Mouse (Mus musculus) ES-E14 (cell line): ENCODE measurements at regions not wholly inside any gene's neighbourhood (a gene's known extent, or its start where the extent isn't known, plus 50 kb on each side); places are given as distances from the start of the nearest gene placed in this dataset.

ENCODE experiments used
- CHD2 ChIP-seq: IDR thresholded peaks from 2 replicates; pipeline ENCODE4 v1.6.1; 2014; ENCODE audit warnings: mild to moderate bottlenecking, low read depth, low read length, inconsistent platforms
- HCFC1 ChIP-seq: IDR thresholded peaks from 2 replicates; pipeline ENCODE4 v1.6.1; 2012; ENCODE audit warnings: low read length, inconsistent platforms, borderline replicate concordance; ENCODE audit not compliant: insufficient read depth
- MAFK ChIP-seq: IDR thresholded peaks from 2 replicates; pipeline ENCODE4 v1.6.1; 2014; ENCODE audit warnings: mild to moderate bottlenecking, low read depth, low read length, inconsistent platforms; ENCODE audit not compliant: insufficient read depth
- ZC3H11A ChIP-seq: IDR thresholded peaks from 2 replicates; pipeline ENCODE4 v1.6.1; 2012; ENCODE audit warnings: low read depth, mild to moderate bottlenecking, inconsistent platforms, low read length, borderline replicate concordance

DNA sequence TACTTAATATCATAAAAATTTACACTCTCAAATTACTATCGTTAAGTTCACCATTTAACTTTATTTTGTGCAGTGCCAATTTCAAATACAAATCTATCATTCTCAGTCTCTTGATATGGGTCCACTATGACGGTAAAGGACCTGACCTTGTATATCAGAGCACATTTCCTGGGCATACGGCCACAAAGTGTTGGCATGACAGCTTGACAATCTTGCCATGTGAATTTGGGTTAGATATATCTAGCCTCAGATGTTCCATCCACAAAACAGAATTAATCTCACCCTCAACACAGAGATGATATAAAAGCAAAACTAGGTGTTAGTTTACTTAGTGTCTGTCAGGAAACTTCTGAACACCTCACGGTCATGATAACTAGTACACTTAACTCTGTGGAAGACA lies 120.8 kb downstream of the Ankrd50 start:
- TF ChIP-seq CHD2 (no peak), ZC3H11A (no peak), HCFC1 (no peak), MAFK (no peak)
